Mouse (Mus musculus) myocyte (in vitro differentiated cells): Measurements from ENCODE around the gene Wdhd1. TPM values are rescaled to one million over a fixed set of nuclear protein-coding genes. Genes with fewer than 3 reads are reported as not detected.

Experiments
- H3K27me3 ChIP-seq: one replicate; pipeline ENCODE4 v1.6.1; 2011; ENCODE audit not compliant: control insufficient read depth, insufficient read depth, insufficient read length
- H3K36me3 ChIP-seq: one replicate; pipeline ENCODE4 v1.6.1; 2011; ENCODE audit not compliant: control insufficient read depth, insufficient read depth
- H3K4me2 ChIP-seq: one replicate; pipeline ENCODE4 v1.6.1; 2011; ENCODE audit warnings: low read depth, control low read depth
- H3K4me3 ChIP-seq: one replicate; pipeline ENCODE4 v1.5.1; 2011; ENCODE audit warnings: mild to moderate bottlenecking, control low read depth, moderate library complexity
- H3K79me2 ChIP-seq: one replicate; pipeline ENCODE4 v1.6.1; 2011; ENCODE audit not compliant: control insufficient read depth, insufficient read depth
- H3ac ChIP-seq: one replicate; pipeline ENCODE4 v1.6.1; 2011; ENCODE audit not compliant: control insufficient read depth, insufficient read length
- CEBPB ChIP-seq: IDR thresholded peaks from 2 replicates; pipeline ENCODE4 v1.6.1; 2011; ENCODE audit warnings: mild to moderate bottlenecking, moderate library complexity; ENCODE audit not compliant: poor library complexity, insufficient read depth, severe bottlenecking
- E2F4 ChIP-seq: IDR thresholded peaks from one replicate; pipeline ENCODE4 v1.6.1; 2011; ENCODE audit warnings: mild to moderate bottlenecking, control low read depth, moderate library complexity; ENCODE audit not compliant: insufficient read depth
- MAX ChIP-seq: IDR thresholded peaks from one replicate; pipeline ENCODE4 v1.6.1; 2011; ENCODE audit warnings: low read depth, mild to moderate bottlenecking, control low read depth
- MYOD1 ChIP-seq, 3 experiments: IDR thresholded peaks; one replicate each; pipeline ENCODE4 v1.6.1; 2011; ENCODE audit warnings: control low read depth in 2 of 3, low read depth in 2 of 3, mild to moderate bottlenecking in 2 of 3, moderate library complexity in 1 of 3; ENCODE audit not compliant: insufficient read length in 2 of 3, control insufficient read depth in 1 of 3
- MYOG ChIP-seq, 3 experiments: IDR thresholded peaks; one replicate each; pipeline ENCODE4 v1.6.1; 2011; ENCODE audit warnings: control low read depth in 2 of 3, low read depth in 2 of 3, mild to moderate bottlenecking in 2 of 3; ENCODE audit not compliant: insufficient read length in 2 of 3, control insufficient read depth in 1 of 3, insufficient read depth in 1 of 3
- POLR2A ChIP-seq: IDR thresholded peaks from one replicate; pipeline ENCODE4 v1.6.1; 2011; ENCODE audit warnings: low read depth, mild to moderate bottlenecking, control low read depth, moderate library complexity; ENCODE audit not compliant: insufficient read length
- POLR2AphosphoS2 ChIP-seq: IDR thresholded peaks from one replicate; pipeline ENCODE4 v1.6.1; 2011; ENCODE audit warnings: low read depth, control low read depth; ENCODE audit not compliant: insufficient read length
- REST ChIP-seq: IDR thresholded peaks from one replicate; pipeline ENCODE4 v1.6.1; 2011; ENCODE audit warnings: mild to moderate bottlenecking, control low read depth, moderate library complexity; ENCODE audit not compliant: insufficient read depth, insufficient read length
- SRF ChIP-seq: IDR thresholded peaks from one replicate; pipeline ENCODE4 v1.6.1; 2011; ENCODE audit warnings: low read depth; ENCODE audit not compliant: control insufficient read depth, insufficient read length
- TCF12 ChIP-seq: IDR thresholded peaks from one replicate; pipeline ENCODE4 v1.6.1; 2011; ENCODE audit warnings: mild to moderate bottlenecking, control low read depth; ENCODE audit not compliant: poor library complexity, insufficient read depth, severe bottlenecking
- TCF3 ChIP-seq: IDR thresholded peaks from one replicate; pipeline ENCODE4 v1.6.1; 2011; ENCODE audit warnings: low read depth, control low read depth; ENCODE audit not compliant: insufficient read length
- USF1 ChIP-seq: IDR thresholded peaks from one replicate; pipeline ENCODE4 v1.6.1; 2011; ENCODE audit warnings: low read depth, mild to moderate bottlenecking, control low read depth, moderate library complexity
- polyA plus RNA-seq: library from polyadenylated mRNA; unstranded; fragments of >200 nt; fragmentation: generic; extraction: Trizol; gene quantifications from one replicate; pipeline ENCODE4 v1.2.1, GENCODE M21; 2012; ENCODE audit warnings: missing spikeins

The Wdhd1 gene
- polyA plus RNA-seq, 1 experiment = 2.1 TPM

GRCm38 (mm10) chr14:47237286-47237685, 39.4 kb downstream of the Wdhd1 start:
- H3K36me3 ChIP-seq = no peaks in the 10 kb centered on the region
- H3K4me3 ChIP-seq = no peak overlapping the region
- H3K4me2 ChIP-seq = no peak overlapping the region
- no peaks in the 10 kb centered on the region for H3K79me2 ChIP-seq
- TF ChIP-seq POLR2A = no peak
- TF ChIP-seq SRF = no peak
- TF ChIP-seq TCF12 = no peak
- TF ChIP-seq E2F4 = no peak
- no peak for TF ChIP-seq TCF3
- no peak for TF ChIP-seq MYOD1 (IDR thresholded peaks at IDR 0.05; ENCODE audit: control insufficient read depth in 1 of 3, insufficient read length in 2 of 3, low read depth in 2 of 3)
- TF ChIP-seq REST = no peak
- no peak for TF ChIP-seq MYOG (IDR thresholded peaks at IDR 0.05; ENCODE audit: control insufficient read depth in 1 of 3, insufficient read depth in 1 of 3, insufficient read length in 2 of 3, low read depth in 2 of 3)
- no peak for TF ChIP-seq MAX
- no peak for TF ChIP-seq CEBPB
- TF ChIP-seq USF1 = no peak
- TF ChIP-seq POLR2AphosphoS2 = no peak
- no peak overlapping the region for H3ac ChIP-seq
- H3K27me3 ChIP-seq = no peaks in the 10 kb centered on the region

GRCm38 (mm10) chr14:47236491-47236890, 40.2 kb downstream of the Wdhd1 start:
- no peak for TF ChIP-seq TCF3
- no peak for TF ChIP-seq CEBPB
- TF ChIP-seq POLR2AphosphoS2 = no peak
- TF ChIP-seq E2F4 = no peak
- no peak for TF ChIP-seq MYOD1 (IDR thresholded peaks at IDR 0.05; ENCODE audit: control insufficient read depth in 1 of 3, insufficient read length in 2 of 3, low read depth in 2 of 3)
- no peak for TF ChIP-seq TCF12
- TF ChIP-seq USF1 = no peak
- TF ChIP-seq MYOG (IDR thresholded peaks at IDR 0.05; ENCODE audit: control insufficient read depth in 1 of 3, insufficient read depth in 1 of 3, insufficient read length in 2 of 3, low read depth in 2 of 3) = no peak
- TF ChIP-seq POLR2A = no peak
- TF ChIP-seq REST = no peak
- TF ChIP-seq SRF = no peak
- TF ChIP-seq MAX = no peak

GRCm38 (mm10) chr14:47234526-47235250, 42.0 kb downstream of the Wdhd1 start:
- Histone ChIP-seq H3K4me2 (no peak overlapping the region), H3ac (no peak overlapping the region), H3K4me3 (no peak overlapping the region), H3K36me3 (no peaks in the 10 kb centered on the region), H3K79me2 (no peaks in the 10 kb centered on the region), H3K27me3 (no peaks in the 10 kb centered on the region)
- TF ChIP-seq TCF12 (no peak), CEBPB (no peak), POLR2AphosphoS2 (no peak), MYOD1 (IDR thresholded peaks at IDR 0.05; ENCODE audit: control insufficient read depth in 1 of 3, insufficient read length in 2 of 3, low read depth in 2 of 3) (no peak), MAX (no peak), E2F4 (no peak), MYOG (IDR thresholded peaks at IDR 0.05; ENCODE audit: control insufficient read depth in 1 of 3, insufficient read depth in 1 of 3, insufficient read length in 2 of 3, low read depth in 2 of 3) (no peak), SRF (no peak)

More at GRCm38 (mm10) chr14:47236491-47236890, 40.2 kb downstream of the Wdhd1 start:
- Histone ChIP-seq H3ac (no peak overlapping the region), H3K36me3 (no peaks in the 10 kb centered on the region), H3K79me2 (no peaks in the 10 kb centered on the region), H3K27me3 (no peaks in the 10 kb centered on the region), H3K4me2 (no peak overlapping the region), H3K4me3 (no peak overlapping the region)

DNA sequence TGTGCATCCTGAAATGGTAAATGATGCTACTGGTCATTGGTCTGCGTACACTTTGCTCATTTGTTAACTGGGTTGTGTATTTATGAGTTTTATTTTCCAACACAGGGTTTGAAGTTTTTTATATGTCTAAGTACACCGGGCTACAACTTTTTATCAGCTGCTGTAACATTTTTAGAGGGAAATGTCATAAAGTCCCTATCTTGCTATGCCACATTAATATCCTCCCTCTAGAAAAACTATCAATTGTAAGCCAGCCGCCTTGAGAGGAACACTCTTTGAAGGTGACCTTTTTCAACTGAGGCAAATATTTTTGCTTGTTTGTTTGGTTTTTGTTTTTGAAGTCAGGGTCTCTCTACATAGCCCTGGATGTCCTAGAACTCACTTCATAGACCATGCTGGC, 42.6 kb downstream of the Wdhd1 start:
- Histone ChIP-seq H3K27me3 (no peaks in the 10 kb centered on the region), H3K4me3 (no peak overlapping the region), H3K36me3 (no peaks in the 10 kb centered on the region), H3K79me2 (no peaks in the 10 kb centered on the region), H3K4me2 (no peak overlapping the region), H3ac (no peak overlapping the region)
- TF ChIP-seq POLR2A = no peak
- no peak for TF ChIP-seq MYOG (IDR thresholded peaks at IDR 0.05; ENCODE audit: control insufficient read depth in 1 of 3, insufficient read depth in 1 of 3, insufficient read length in 2 of 3, low read depth in 2 of 3)
- no peak for TF ChIP-seq TCF12
- no peak for TF ChIP-seq MAX
- TF ChIP-seq SRF = no peak

DNA sequence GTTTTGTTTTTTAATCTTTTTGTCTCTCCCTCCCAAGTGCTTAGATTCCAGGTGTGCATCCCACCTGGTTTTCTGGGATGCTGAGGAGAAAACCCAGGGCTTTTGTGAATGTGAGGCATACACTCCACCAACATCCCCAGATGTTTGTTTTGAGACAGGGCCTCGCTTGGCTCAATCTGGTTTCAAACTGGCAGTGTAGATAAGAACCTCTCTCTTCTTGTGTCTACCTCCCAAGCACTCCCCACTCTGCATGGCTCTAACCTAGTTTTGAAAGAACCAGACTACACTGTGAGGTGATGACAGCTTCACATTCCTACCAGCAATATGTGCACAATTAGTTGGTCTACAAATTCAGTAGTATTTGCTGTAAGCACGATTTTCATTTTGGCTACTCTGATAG, 43.1 kb downstream of the Wdhd1 start:
- Histone ChIP-seq H3ac (no peak overlapping the region), H3K79me2 (no peaks in the 10 kb centered on the region), H3K4me3 (no peak overlapping the region), H3K27me3 (no peaks in the 10 kb centered on the region), H3K4me2 (no peak overlapping the region), H3K36me3 (no peaks in the 10 kb centered on the region)
- no peak for TF ChIP-seq TCF12
- no peak for TF ChIP-seq USF1
- no peak for TF ChIP-seq CEBPB
- no peak for TF ChIP-seq MYOD1 (IDR thresholded peaks at IDR 0.05; ENCODE audit: control insufficient read depth in 1 of 3, insufficient read length in 2 of 3, low read depth in 2 of 3)
- no peak for TF ChIP-seq POLR2A
- TF ChIP-seq MYOG (IDR thresholded peaks at IDR 0.05; ENCODE audit: control insufficient read depth in 1 of 3, insufficient read depth in 1 of 3, insufficient read length in 2 of 3, low read depth in 2 of 3) = no peak
- no peak for TF ChIP-seq MAX
- TF ChIP-seq SRF = no peak
- TF ChIP-seq E2F4 = no peak
- no peak for TF ChIP-seq TCF3
